24 mouse cellular contexts compared by ENCODE assay signal in the genomic region with DNA sequence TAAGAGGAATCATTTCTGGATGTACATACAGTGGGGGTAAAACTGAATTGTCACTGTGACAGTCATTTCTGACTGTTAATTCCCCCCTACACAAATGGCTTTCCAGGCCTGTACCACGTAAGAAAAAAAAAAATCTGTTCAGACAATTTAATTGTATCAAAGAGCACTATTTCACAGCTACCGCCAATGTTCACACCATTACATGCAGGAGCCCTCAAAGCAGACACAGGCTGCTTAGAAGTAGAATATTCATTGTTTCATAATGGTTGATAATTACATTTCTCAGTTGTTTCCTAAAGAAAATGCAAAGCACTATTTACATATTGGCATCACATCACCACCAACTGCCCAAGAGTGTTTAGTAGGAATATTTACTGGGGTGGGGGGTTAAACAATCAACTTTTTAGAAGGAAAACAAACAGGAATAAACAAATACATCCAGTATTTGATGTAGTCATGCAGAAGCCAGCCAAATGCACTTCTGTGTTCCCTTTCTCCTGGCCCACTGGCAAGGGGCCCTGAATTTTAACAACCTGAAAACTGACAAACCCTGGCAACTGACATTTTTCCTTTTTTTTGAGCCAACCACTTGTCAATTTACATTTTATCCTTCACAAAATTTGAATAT.
"Had no signal": no experiment of that assay in that cellular context is flagged by ENCODE, and none has a peak within 500 bp of the region (broad histone marks: within the 10 kb centered on the region; RNA-seq: fewer than 3 reads in every experiment).

No protein-coding gene starts in this region.

- H3K4me3 ChIP-seq: layer of hippocampus, adult 2 months; limb, embryonic 10.5 days; limb, embryonic 13.5 days; liver, embryonic 12.5 days; liver, embryonic 15.5 days; lung, embryonic 15.5 days; megakaryocyte, embryonic 14.5 days; midbrain, embryonic 10.5 days; midbrain, embryonic 15.5 days; neural tube, embryonic 12.5 days; neural tube, embryonic 15.5 days had no signal

- H3K36me3 ChIP-seq: limb, embryonic 10.5 days; limb, embryonic 13.5 days; liver, embryonic 12.5 days; liver, embryonic 15.5 days; lung, embryonic 15.5 days; midbrain, embryonic 10.5 days; midbrain, embryonic 15.5 days; neural tube, embryonic 12.5 days; neural tube, embryonic 15.5 days had no signal

- H3K4me1 ChIP-seq: limb, embryonic 10.5 days; limb, embryonic 13.5 days; liver, embryonic 12.5 days; liver, embryonic 15.5 days; lung, embryonic 15.5 days; megakaryocyte, embryonic 14.5 days; midbrain, embryonic 10.5 days; midbrain, embryonic 15.5 days; neural tube, embryonic 12.5 days; neural tube, embryonic 15.5 days had no signal

- H3K9ac ChIP-seq: limb, embryonic 13.5 days; liver, embryonic 12.5 days; liver, embryonic 15.5 days; lung, embryonic 15.5 days; midbrain, embryonic 15.5 days; neural tube, embryonic 12.5 days; neural tube, embryonic 15.5 days had no signal

- H3K9me3 ChIP-seq: limb, embryonic 10.5 days; limb, embryonic 13.5 days; liver, embryonic 12.5 days; liver, embryonic 15.5 days; lung, embryonic 15.5 days; megakaryocyte, embryonic 14.5 days; midbrain, embryonic 10.5 days; midbrain, embryonic 15.5 days; neural tube, embryonic 12.5 days; neural tube, embryonic 15.5 days had no signal

- H3K27me3 ChIP-seq: limb, embryonic 13.5 days; liver, embryonic 12.5 days; liver, embryonic 15.5 days; lung, embryonic 15.5 days; megakaryocyte, embryonic 14.5 days; midbrain, embryonic 15.5 days; neural tube, embryonic 12.5 days; neural tube, embryonic 15.5 days had no signal

- DNase-seq: kidney, postnatal 25 days; layer of hippocampus, adult 9-11 months; liver; lung, adult 18-20 months; lung, postnatal 10 days; lung, postnatal 36 days; right cerebral cortex, adult 18-20 months; right cerebral cortex, postnatal 14 days; right cerebral cortex, postnatal 4 days; thymus, adult 2 months; thymus, postnatal 14 days had no signal

- H3K4me2 ChIP-seq: limb, embryonic 13.5 days; liver, embryonic 12.5 days; liver, embryonic 15.5 days; lung, embryonic 15.5 days; midbrain, embryonic 15.5 days; neural tube, embryonic 12.5 days; neural tube, embryonic 15.5 days had no signal

- ATAC-seq: liver, embryonic 12.5 days; midbrain, embryonic 15.5 days had no signal

- H3K27ac ChIP-seq: kidney, postnatal 0 days; layer of hippocampus, adult 2 months; limb, embryonic 10.5 days; limb, embryonic 13.5 days; liver, embryonic 12.5 days; liver, embryonic 15.5 days; lung, embryonic 15.5 days; midbrain, embryonic 10.5 days; midbrain, embryonic 15.5 days; neural tube, embryonic 12.5 days; neural tube, embryonic 15.5 days; stomach, postnatal 0 days had no signal
